Mouse (Mus musculus) adipocyte (in vitro differentiated cells): ENCODE results near the gene Nelfcd.
A peak's percentile ranks its signal among the peaks of the same experiment; 100 is the strongest.

Experiments used
- DNase-seq: peaks from one replicate; pipeline ENCODE4 v3.0.0-alpha.2; 2016; ENCODE audit warnings: low spot score

Gene Nelfcd

DNA sequence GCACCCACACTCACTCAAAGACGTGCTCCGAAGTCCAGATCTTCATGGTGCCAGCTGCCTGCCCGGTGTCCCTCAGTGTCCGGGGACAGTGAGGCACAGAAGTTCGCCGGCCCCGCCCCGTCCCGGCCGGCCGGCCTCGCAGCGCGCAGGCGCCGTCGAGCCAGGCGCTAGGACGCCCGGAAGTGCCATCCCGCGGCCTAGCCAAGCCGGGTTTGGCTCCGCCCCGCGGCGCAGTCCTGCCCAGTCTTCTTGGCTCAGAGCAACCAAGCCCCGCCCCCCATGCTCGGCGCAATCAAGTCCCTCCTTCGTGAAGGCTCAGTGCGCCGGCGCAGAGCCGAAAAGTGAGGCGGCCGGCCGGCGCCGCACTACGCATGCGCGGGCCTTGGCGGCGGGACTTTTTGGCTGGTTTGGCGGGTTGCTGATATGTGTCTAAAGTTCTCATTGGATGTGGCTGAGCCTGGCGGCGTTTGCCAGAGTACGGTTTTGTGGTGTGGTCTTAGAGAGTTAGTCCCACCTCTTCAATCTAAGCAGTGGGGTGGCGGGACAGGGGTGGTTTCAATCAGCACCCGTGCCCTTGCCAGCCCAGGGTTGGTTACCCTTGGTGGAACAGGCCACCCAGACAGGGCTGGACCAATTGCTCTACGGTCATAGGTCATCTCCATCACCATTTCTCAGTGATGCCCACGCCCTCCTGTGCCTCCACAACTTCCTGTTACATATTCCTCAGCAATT, 57.4 kb downstream of the Nelfcd start, which contains the start of gene Prelid3b:
Gene Prelid3b (minus strand): TSS at position 264 of the 732 bp plus-strand sequence.
- peak; percentile 100 for DNase-seq

- DNase-seq = no peak
Observed at GRCm38 (mm10) chr2:174473550-174473927, 57.9 kb downstream of the Nelfcd start.
